Mouse (Mus musculus) intestine, postnatal 0 days (tissue): ENCODE data around the gene Kif13a. TPM values are rescaled to one million over a fixed set of nuclear protein-coding genes. Genes with fewer than 3 reads are reported as not detected.

Source experiments
- ATAC-seq: fragments of 200-750 bp; cut with Nextera tagmentation; 2 replicates; pipeline ENCODE4 v1.8.0; 2017; ENCODE audit warnings: mild to moderate bottlenecking, moderate TSS enrichment, moderate library complexity
- H3K27ac ChIP-seq: fragments of 300-500 bp; sonication (generic); 2 replicates; pipeline ENCODE4 v1.5.1; 2014; ENCODE audit warnings: mild to moderate bottlenecking, low read depth, low read length, moderate library complexity
- H3K27me3 ChIP-seq: fragments of 300-500 bp; sonication (generic); replicated peaks from 2 replicates; pipeline ENCODE4 v1.6.1; 2014; ENCODE audit warnings: low read length, mixed read lengths; ENCODE audit not compliant: control insufficient read depth, insufficient read depth
- H3K36me3 ChIP-seq: fragments of 300-500 bp; sonication (generic); 2 replicates; pipeline ENCODE4 v1.6.1; 2014; ENCODE audit warnings: mild to moderate bottlenecking, moderate library complexity; ENCODE audit not compliant: control insufficient read depth, insufficient read depth
- H3K4me1 ChIP-seq: fragments of 300-500 bp; sonication (generic); replicated peaks from 2 replicates; pipeline ENCODE4 v1.6.1; 2014; ENCODE audit warnings: antibody characterized with exemption, low read length, mixed read lengths; ENCODE audit not compliant: control insufficient read depth, insufficient read depth
- H3K4me2 ChIP-seq: fragments of 300-500 bp; sonication (generic); replicated peaks from 2 replicates; pipeline ENCODE4 v1.6.1; 2014; ENCODE audit warnings: low read depth, mild to moderate bottlenecking, moderate library complexity
- H3K4me3 ChIP-seq: fragments of 300-500 bp; sonication (generic); 2 replicates; pipeline ENCODE4 v1.5.1; 2014; ENCODE audit warnings: low read depth, low read length
- H3K9ac ChIP-seq: fragments of 300-500 bp; sonication (generic); 2 replicates; pipeline ENCODE4 v1.6.1; 2014; ENCODE audit warnings: mild to moderate bottlenecking, low read depth, low read length
- H3K9me3 ChIP-seq: fragments of 300-500 bp; sonication (generic); 2 replicates; pipeline ENCODE4 v1.6.1; 2016; ENCODE audit warnings: mixed run types; ENCODE audit not compliant: control insufficient read depth
- CTCF ChIP-seq: sonication (generic); IDR thresholded peaks from 2 replicates; pipeline ENCODE4 v1.5.1; 2016; ENCODE audit warnings: low read depth, mild to moderate bottlenecking, control low read depth, antibody characterized with exemption, moderate library complexity
- WGBS: fragments of 180-500 bp; shearing (Covaris S2); extraction: QIAGEN DNeasy Blood & Tissue Kit; methylation state at CpG from one replicate; pipeline ENCODE4 v1.1.7; 2014; 5-methylcytosine and 5-hydroxymethylcytosine counted together
- polyA plus RNA-seq: library from polyadenylated mRNA; unstranded; fragments of >200 nt; fragmentation: Nextera tagmentation; extraction: Ambion mirVana; gene quantifications from 2 replicates; pipeline ENCODE4 v1.2.1, GENCODE M21; 2015

Kif13a gene
- polyA plus RNA-seq, 1 experiment from 2014 or later, result 11.3 TPM

- Histone ChIP-seq H3K4me1 (no peaks in the 10 kb centered on the region), H3K36me3 (0 out of 2 replicates have a peak, but pooled peaks cover 5% of the 10 kb centered on the region), H3K27ac (no peak overlapping the region), H3K4me3 (no peak overlapping the region), H3K4me2 (no peak overlapping the region), H3K27me3 (no peaks in the 10 kb centered on the region), H3K9ac (no peak overlapping the region), H3K9me3 (no peaks in the 10 kb centered on the region)
- no peak for TF ChIP-seq CTCF
- WGBS, result 75% methylated on average over 8 of the region's 8 CpGs
- no peak for ATAC-seq
These were observed 87.5 kb downstream of the Kif13a start for GRCm38 (mm10) chr13:46842185-46842584.

GRCm38 (mm10) chr13:46841668-46842067 is 88.0 kb downstream of the Kif13a start:
- H3K27ac ChIP-seq, result no peak overlapping the region
- WGBS, result 95% methylated on average over 3 of the region's 3 CpGs
- no peak overlapping the region for H3K4me3 ChIP-seq
- H3K27me3 ChIP-seq, result no peaks in the 10 kb centered on the region
- no peak overlapping the region for H3K4me2 ChIP-seq
- ATAC-seq, result no peak
- H3K36me3 ChIP-seq, result 0 out of 2 replicates have a peak, but pooled peaks cover under 1% of the 10 kb centered on the region
- H3K9me3 ChIP-seq, result no peaks in the 10 kb centered on the region
- no peak for TF ChIP-seq CTCF
- no peak overlapping the region for H3K9ac ChIP-seq
- no peaks in the 10 kb centered on the region for H3K4me1 ChIP-seq

- Histone ChIP-seq H3K4me1 (no peaks in the 10 kb centered on the region), H3K4me3 (no peak overlapping the region), H3K9me3 (no peaks in the 10 kb centered on the region), H3K27ac (no peak overlapping the region), H3K9ac (no peak overlapping the region), H3K36me3 (no peaks in the 10 kb centered on the region), H3K4me2 (no peak overlapping the region), H3K27me3 (no peaks in the 10 kb centered on the region)
- TF ChIP-seq CTCF, result no peak
- 86% methylated on average over 13 of the region's 13 CpGs for WGBS
- ATAC-seq, result no peak
These were observed 89.0 kb downstream of the Kif13a start for GRCm38 (mm10) chr13:46840676-46841075.

- WGBS, result 92% methylated on average over 3 of the region's 3 CpGs
- no peak for TF ChIP-seq CTCF
- H3K27ac ChIP-seq, result no peak overlapping the region
These were observed 90.4 kb downstream of the Kif13a start for GRCm38 (mm10) chr13:46839236-46839635.

GRCm38 (mm10) chr13:46838551-46838950 is 91.1 kb downstream of the Kif13a start:
- ATAC-seq, result no peak
- Histone ChIP-seq H3K9me3 (no peaks in the 10 kb centered on the region), H3K9ac (no peak overlapping the region), H3K4me1 (no peaks in the 10 kb centered on the region), H3K27ac (no peak overlapping the region), H3K36me3 (no peaks in the 10 kb centered on the region), H3K4me2 (no peak overlapping the region), H3K4me3 (no peak overlapping the region), H3K27me3 (no peaks in the 10 kb centered on the region)
- TF ChIP-seq CTCF, result peak; percentile 80
- 60% methylated on average over 2 of the region's 2 CpGs for WGBS

More at GRCm38 (mm10) chr13:46839236-46839635, 90.4 kb downstream of the Kif13a start:
- H3K27me3 ChIP-seq, result no peaks in the 10 kb centered on the region
- ATAC-seq, result no peak
- no peaks in the 10 kb centered on the region for H3K4me1 ChIP-seq
- H3K4me3 ChIP-seq, result no peak overlapping the region
- no peaks in the 10 kb centered on the region for H3K9me3 ChIP-seq
- no peaks in the 10 kb centered on the region for H3K36me3 ChIP-seq
- H3K9ac ChIP-seq, result no peak overlapping the region
- no peak overlapping the region for H3K4me2 ChIP-seq

GRCm38 (mm10) chr13:46835351-46835750 is 94.3 kb downstream of the Kif13a start:
- WGBS, result 91% methylated on average over 11 of the region's 11 CpGs
- Histone ChIP-seq H3K4me2 (no peak overlapping the region), H3K36me3 (peaks cover 15% of the 10 kb centered on the region)

GRCm38 (mm10) chr13:46834805-46835204 is 94.9 kb downstream of the Kif13a start:
- Histone ChIP-seq H3K27ac (no peak overlapping the region), H3K27me3 (no peaks in the 10 kb centered on the region), H3K9ac (no peak overlapping the region), H3K4me2 (no peak overlapping the region), H3K4me3 (no peak overlapping the region), H3K4me1 (no peaks in the 10 kb centered on the region), H3K9me3 (no peaks in the 10 kb centered on the region), H3K36me3 (peaks cover 20% of the 10 kb centered on the region)
- peak; percentile 37; the same call in 1 of the 2 replicates for TF ChIP-seq CTCF
- 94% methylated on average over 10 of the region's 10 CpGs for WGBS
- no peak for ATAC-seq

More at GRCm38 (mm10) chr13:46835351-46835750, 94.3 kb downstream of the Kif13a start:
- ATAC-seq, result no peak
- Histone ChIP-seq H3K27me3 (no peaks in the 10 kb centered on the region), H3K9ac (no peak overlapping the region), H3K4me3 (no peak overlapping the region), H3K9me3 (no peaks in the 10 kb centered on the region), H3K4me1 (no peaks in the 10 kb centered on the region), H3K27ac (no peak overlapping the region)
- TF ChIP-seq CTCF, result no peak
